Mouse (Mus musculus) cerebellum, adult 8-10 months (tissue): Measurements from ENCODE around the gene Sec31a.

Source experiments
- DNase-seq: peaks from one replicate; pipeline ENCODE4 v3.0.0; 2022

Sec31a gene

GRCm38 (mm10) chr5:100396753-100397152 is 19.3 kb downstream of the Sec31a start:
- no peak for DNase-seq

GRCm38 (mm10) chr5:100393681-100394080 is 22.4 kb downstream of the Sec31a start:
- DNase-seq: no peak

- DNase-seq: no peak
These were observed 23.5 kb downstream of the Sec31a start for GRCm38 (mm10) chr5:100392436-100392955.

GRCm38 (mm10) chr5:100383782-100384510 is 32.1 kb downstream of the Sec31a start:
- DNase-seq: no peak

GRCm38 (mm10) chr5:100381094-100381493 is 34.9 kb downstream of the Sec31a start:
- DNase-seq: no peak

- DNase-seq: no peak
These were observed 35.8 kb downstream of the Sec31a start for GRCm38 (mm10) chr5:100380277-100380676.

GRCm38 (mm10) chr5:100378981-100379380 is 37.1 kb downstream of the Sec31a start:
- DNase-seq: no peak

GRCm38 (mm10) chr5:100378211-100378610 is 37.8 kb downstream of the Sec31a start:
- DNase-seq: no peak

GRCm38 (mm10) chr5:100377376-100377775 is 38.7 kb downstream of the Sec31a start:
- no peak for DNase-seq

GRCm38 (mm10) chr5:100374703-100375102 is 41.3 kb downstream of the Sec31a start:
- no peak for DNase-seq

GRCm38 (mm10) chr5:100373952-100374351 is 42.1 kb downstream of the Sec31a start:
- DNase-seq: peak; percentile 28

- DNase-seq: no peak
These were observed 45.1 kb downstream of the Sec31a start for GRCm38 (mm10) chr5:100370919-100371318.

- peak; percentile 75 for DNase-seq
These were observed 46.1 kb downstream of the Sec31a start for GRCm38 (mm10) chr5:100369825-100370459.

- no peak for DNase-seq
These were observed 46.9 kb downstream of the Sec31a start for GRCm38 (mm10) chr5:100369093-100369492.

GRCm38 (mm10) chr5:100368527-100368926 is 47.5 kb downstream of the Sec31a start:
- no peak for DNase-seq

GRCm38 (mm10) chr5:100367051-100367450 is 49.0 kb downstream of the Sec31a start:
- DNase-seq: no peak

- DNase-seq: no peak
These were observed 55.7 kb downstream of the Sec31a start for GRCm38 (mm10) chr5:100360296-100360695.

- DNase-seq: no peak
These were observed 57.7 kb downstream of the Sec31a start for GRCm38 (mm10) chr5:100358334-100358733.

- DNase-seq: no peak
These were observed 61.4 kb downstream of the Sec31a start for GRCm38 (mm10) chr5:100354644-100355043.

- no peak for DNase-seq
These were observed 62.8 kb downstream of the Sec31a start for GRCm38 (mm10) chr5:100352986-100353848.

- no peak for DNase-seq
These were observed 65.1 kb downstream of the Sec31a start for GRCm38 (mm10) chr5:100350907-100351456.

GRCm38 (mm10) chr5:100349287-100350215 is 66.5 kb downstream of the Sec31a start:
- no peak for DNase-seq
